Mouse (Mus musculus) embryonic facial prominence, embryonic 13.5 days (tissue): ENCODE data around the gene Pnpla7. TPM values are rescaled to one million over a fixed set of nuclear protein-coding genes. Genes with fewer than 3 reads are reported as not detected.
"Not testable (repeated sequence)": the region's sequence is repeated elsewhere in the genome, so short reads cannot be mapped to it uniquely, and the experiment has no call there.

Experiments
- ATAC-seq: fragments of 200-750 bp; cut with Nextera tagmentation; 2 replicates; pipeline ENCODE4 v1.8.0; 2017; ENCODE audit warnings: low read depth; ENCODE audit not compliant: insufficient number of reproducible peaks, insufficient read depth, low FRiP score, low TSS enrichment
- H3K27ac ChIP-seq: fragments of 300-500 bp; sonication (generic); 2 replicates; pipeline ENCODE4 v1.5.1; 2015; ENCODE audit warnings: moderate library complexity, mild to moderate bottlenecking, inconsistent platforms
- H3K27me3 ChIP-seq: fragments of 300-500 bp; sonication (generic); 2 replicates; pipeline ENCODE4 v1.6.1; 2015; ENCODE audit warnings: mild to moderate bottlenecking, inconsistent platforms
- H3K36me3 ChIP-seq: fragments of 300-500 bp; sonication (generic); 2 replicates; pipeline ENCODE4 v1.6.1; 2015; ENCODE audit warnings: mild to moderate bottlenecking, inconsistent platforms
- H3K4me1 ChIP-seq: fragments of 300-500 bp; sonication (generic); 2 replicates; pipeline ENCODE4 v1.6.1; 2015; ENCODE audit warnings: inconsistent platforms
- H3K4me2 ChIP-seq: fragments of 300-500 bp; sonication (generic); 2 replicates; pipeline ENCODE4 v1.6.1; 2015; ENCODE audit warnings: moderate library complexity, mild to moderate bottlenecking, inconsistent platforms
- H3K4me3 ChIP-seq: fragments of 300-500 bp; sonication (generic); 2 replicates; pipeline ENCODE4 v1.5.1; 2015; ENCODE audit warnings: mild to moderate bottlenecking, inconsistent platforms
- H3K9ac ChIP-seq: fragments of 300-500 bp; sonication (generic); 2 replicates; pipeline ENCODE4 v1.6.1; 2015; ENCODE audit warnings: mild to moderate bottlenecking, inconsistent platforms
- H3K9me3 ChIP-seq: fragments of 300-500 bp; sonication (generic); 2 replicates; pipeline ENCODE4 v1.6.1; 2016; ENCODE audit warnings: inconsistent platforms
- WGBS: fragments of 180-500 bp; shearing (Covaris S2); methylation state at CpG from one replicate; pipeline ENCODE4 v1.1.7; 2015; ENCODE audit warnings: mixed read lengths; 5-methylcytosine and 5-hydroxymethylcytosine counted together
- polyA plus RNA-seq: library from polyadenylated mRNA; unstranded; fragments of >200 nt; fragmentation: Nextera tagmentation; extraction: Ambion mirVana; gene quantifications from 2 replicates; pipeline ENCODE4 v1.2.1, GENCODE M21; 2015

The Pnpla7 gene
- polyA plus RNA-seq, 1 experiment from 2014 or later: 5.6 TPM

- peaks cover 14% of the 10 kb centered on the region for H3K4me1 ChIP-seq
- peak within 1 kb of the TSS; percentile 60 for H3K27ac ChIP-seq
- H3K9me3 ChIP-seq: no peaks in the 10 kb centered on the region
- no peaks in the 10 kb centered on the region for H3K27me3 ChIP-seq
- peak within 1 kb of the TSS; percentile 94 for H3K4me2 ChIP-seq
- H3K9ac ChIP-seq: peak within 1 kb of the TSS; percentile 95
- peak; percentile 95 for ATAC-seq
- H3K4me3 ChIP-seq: peak within 1 kb of the TSS; percentile 99
- H3K36me3 ChIP-seq: peaks cover 29% of the 10 kb centered on the region
- WGBS: under 1% methylated on average over 107 of the region's 108 CpGs
Measured at GRCm38 (mm10) chr2:24949421-24950188, 26.2 kb upstream of the Pnpla7 start, which contains the start of gene Zmynd19. Zmynd19 (plus strand) TSS chr2:24949792.

DNA sequence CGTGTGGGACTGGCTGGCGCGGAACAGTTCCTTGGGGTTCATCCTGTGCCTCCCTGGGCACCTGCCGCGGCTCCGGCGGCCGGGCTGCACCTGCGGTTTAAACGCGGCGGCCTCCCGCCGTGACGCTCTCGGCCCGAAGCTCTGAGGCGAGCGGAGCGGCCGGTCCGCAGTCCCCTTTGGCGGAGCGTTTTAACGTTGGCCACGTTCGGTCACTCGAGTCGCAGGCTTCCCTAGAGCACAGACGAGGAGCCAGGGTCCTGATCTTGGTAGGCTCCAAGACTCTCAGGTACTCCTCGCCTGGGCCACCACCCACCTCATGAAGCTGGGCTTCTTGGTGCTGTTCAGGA, 25.7 kb upstream of the Pnpla7 start:
- Histone ChIP-seq H3K4me2 (peak overlapping the region; percentile 94), H3K4me1 (peaks cover 14% of the 10 kb centered on the region), H3K4me3 (peak overlapping the region; percentile 99), H3K9me3 (no peaks in the 10 kb centered on the region), H3K9ac (peak overlapping the region; percentile 95), H3K36me3 (peaks cover 35% of the 10 kb centered on the region), H3K27me3 (no peaks in the 10 kb centered on the region), H3K27ac (peak overlapping the region; percentile 60; the same call in 1 of the 2 replicates)
- WGBS: 0% methylated on average over 31 of the region's 31 CpGs
- ATAC-seq: 0 out of 2 replicates have a peak, but pooled peaks have one; percentile 3

DNA sequence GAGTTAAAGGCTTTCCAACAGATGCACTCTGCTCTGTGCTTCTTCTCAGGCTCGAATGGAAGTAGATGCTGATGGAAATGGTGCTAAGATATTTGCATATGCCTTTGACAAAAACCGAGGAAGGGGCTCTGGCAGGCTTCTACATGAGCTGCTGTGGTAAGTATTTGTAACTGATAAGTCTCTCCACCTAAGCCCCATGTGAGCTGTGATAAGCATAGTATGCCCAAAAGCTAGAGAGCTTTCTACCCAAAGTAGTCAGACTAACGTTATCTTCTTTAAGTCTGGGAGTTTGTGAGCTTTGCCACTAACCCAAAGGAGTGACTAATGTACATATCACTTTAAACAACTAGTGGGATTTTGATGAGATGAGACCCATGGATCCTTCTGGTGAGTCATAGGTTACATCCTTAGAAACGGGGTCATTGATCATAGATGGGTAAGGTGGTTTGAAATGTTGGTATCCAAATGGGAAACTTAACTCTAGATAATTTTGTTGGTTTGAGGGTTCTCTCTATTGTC, 23.2 kb upstream of the Pnpla7 start:
- whole genome bisulfite sequencing: 86% methylated on average over 4 of the region's 4 CpGs
- H3K27me3 ChIP-seq: no peaks in the 10 kb centered on the region
- H3K4me2 ChIP-seq: no peak overlapping the region
- no peak overlapping the region for H3K4me3 ChIP-seq
- H3K27ac ChIP-seq: no peak overlapping the region
- peaks cover 59% of the 10 kb centered on the region for H3K36me3 ChIP-seq
- peaks cover 14% of the 10 kb centered on the region for H3K4me1 ChIP-seq
- H3K9ac ChIP-seq: no peak overlapping the region
- no peak for ATAC-seq
- no peaks in the 10 kb centered on the region for H3K9me3 ChIP-seq

GRCm38 (mm10) chr2:24960910-24961309, 14.9 kb upstream of the Pnpla7 start:
- Histone ChIP-seq H3K36me3 (peaks cover 71% of the 10 kb centered on the region), H3K4me3 (no peak overlapping the region), H3K9ac (no peak overlapping the region), H3K27ac (no peak overlapping the region), H3K9me3 (no peaks in the 10 kb centered on the region), H3K4me2 (no peak overlapping the region), H3K4me1 (peaks cover 13% of the 10 kb centered on the region), H3K27me3 (no peaks in the 10 kb centered on the region)
- 32% methylated on average over 3 of the region's 3 CpGs for WGBS
- no peak for ATAC-seq

GRCm38 (mm10) chr2:24962304-24963000, 13.4 kb upstream of the Pnpla7 start, which contains the start of gene Dph7:
Dph7 (plus strand) TSS chr2:24962400.
- WGBS: under 1% methylated on average over 28 of the region's 28 CpGs

GRCm38 (mm10) chr2:24970386-24970785, 5.4 kb upstream of the Pnpla7 start:
- no peaks in the 10 kb centered on the region for H3K27me3 ChIP-seq
- H3K4me2 ChIP-seq: no peak overlapping the region
- no peak overlapping the region for H3K27ac ChIP-seq
- H3K36me3 ChIP-seq: peaks cover 77% of the 10 kb centered on the region
- no peaks in the 10 kb centered on the region for H3K9me3 ChIP-seq
- ATAC-seq: no peak
- H3K4me1 ChIP-seq: peaks cover 13% of the 10 kb centered on the region
- H3K9ac ChIP-seq: no peak overlapping the region
- H3K4me3 ChIP-seq: no peak overlapping the region
- 87% methylated on average over 4 of the region's 4 CpGs for WGBS

More at GRCm38 (mm10) chr2:24962304-24963000, 13.4 kb upstream of the Pnpla7 start, which contains the start of gene Dph7:
- Histone ChIP-seq H3K9me3 (no peaks in the 10 kb centered on the region), H3K4me3 (peak within 1 kb of the TSS; percentile 81), H3K27ac (peak within 1 kb of the TSS; percentile 52; the same call in 1 of the 2 replicates), H3K4me1 (peaks cover 13% of the 10 kb centered on the region), H3K36me3 (peaks cover 69% of the 10 kb centered on the region), H3K4me2 (peak within 1 kb of the TSS; percentile 73), H3K27me3 (no peaks in the 10 kb centered on the region), H3K9ac (peak within 1 kb of the TSS; percentile 93)
- ATAC-seq: peak; percentile 72

DNA sequence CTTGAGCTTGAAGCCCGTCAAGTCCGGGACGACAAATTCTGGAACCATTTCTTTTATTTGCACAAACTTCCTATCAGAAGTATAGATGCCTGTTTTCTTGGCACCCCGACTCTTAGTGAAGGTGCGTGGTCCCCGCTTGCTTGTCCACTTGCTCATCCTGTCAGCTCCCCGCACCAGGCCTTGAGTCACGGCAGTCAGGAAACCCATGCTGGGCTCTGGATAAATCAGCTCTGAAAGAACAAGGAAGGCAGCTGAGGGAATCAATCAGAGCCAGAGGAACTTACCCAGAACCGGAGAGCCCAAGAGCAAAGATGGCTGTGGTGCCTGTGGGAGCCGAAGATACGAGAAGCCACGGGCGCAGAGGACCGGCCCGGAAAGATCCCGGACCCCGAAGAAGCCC, 1.4 kb upstream of the Pnpla7 start:
- peak overlapping the region; percentile 80 for H3K27ac ChIP-seq
- peaks cover 40% of the 10 kb centered on the region for H3K36me3 ChIP-seq
- peak overlapping the region; percentile 93 for H3K4me2 ChIP-seq
- H3K9ac ChIP-seq: peak overlapping the region; percentile 84
- not testable (repeated sequence) for H3K27me3 ChIP-seq, ATAC-seq, H3K9me3 ChIP-seq
- H3K4me1 ChIP-seq: peaks cover 18% of the 10 kb centered on the region
- peak overlapping the region; percentile 80 for H3K4me3 ChIP-seq
- WGBS: under 1% methylated on average over 17 of the region's 17 CpGs

DNA sequence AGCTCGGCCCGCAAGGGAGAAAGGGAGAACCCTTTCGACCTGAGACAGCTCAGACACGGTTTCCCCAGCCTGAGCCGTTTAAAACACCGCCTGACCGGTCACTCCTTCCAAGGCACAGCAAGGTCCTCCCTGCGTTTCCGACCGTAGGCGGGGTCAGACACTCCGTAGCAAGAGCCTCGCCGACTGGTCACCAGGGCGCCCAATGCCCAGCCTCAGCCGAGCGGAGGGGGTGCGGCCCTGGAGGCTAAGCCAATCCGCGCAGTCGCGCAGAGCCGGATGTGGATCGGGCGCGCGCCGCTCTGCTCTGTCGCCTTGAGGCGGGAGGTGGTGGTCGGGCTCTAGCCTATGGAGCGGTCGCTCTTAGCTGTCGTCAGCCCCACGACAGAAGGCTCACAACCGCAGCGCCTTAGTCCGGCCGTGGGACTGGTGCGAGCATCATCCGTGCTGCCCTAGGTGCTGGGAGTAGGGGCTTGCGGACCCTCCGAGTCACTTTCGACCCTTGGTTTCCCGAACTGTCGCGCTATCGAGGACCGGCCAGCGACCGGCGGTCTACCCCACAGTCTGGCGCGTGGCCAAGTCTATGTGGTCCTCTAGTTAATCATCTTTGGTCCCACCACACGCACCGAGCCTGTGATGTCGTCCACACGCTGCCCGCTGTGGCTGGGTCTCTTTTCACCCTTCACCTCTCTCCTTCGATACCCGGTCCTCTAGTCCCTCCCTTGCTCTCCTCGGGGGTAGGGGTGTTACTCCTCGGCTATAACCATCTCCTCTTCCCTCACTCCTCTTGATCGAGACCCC, 728 bp upstream of the Pnpla7 start, which contains the start of gene Mrpl41:
TSS of gene Mrpl41 (minus strand) at position 193 of the 798 bp plus-strand sequence.
- peak; percentile 99 for ATAC-seq
- peak within 1 kb of the TSS; percentile 92 for H3K27ac ChIP-seq
- H3K27me3 ChIP-seq: no peaks in the 10 kb centered on the region
- H3K9ac ChIP-seq: peak within 1 kb of the TSS; percentile 84
- H3K9me3 ChIP-seq: no peaks in the 10 kb centered on the region
- H3K36me3 ChIP-seq: peaks cover 33% of the 10 kb centered on the region
- under 1% methylated on average over 64 of the region's 64 CpGs for WGBS
- H3K4me3 ChIP-seq: peak within 1 kb of the TSS; percentile 80
- H3K4me2 ChIP-seq: peak within 1 kb of the TSS; percentile 93
- peaks cover 18% of the 10 kb centered on the region for H3K4me1 ChIP-seq

GRCm38 (mm10) chr2:24976960-24977359, 1.1 kb downstream of the Pnpla7 start:
- Histone ChIP-seq H3K27me3 (no peaks in the 10 kb centered on the region), H3K27ac (no peak overlapping the region), H3K36me3 (peaks cover 15% of the 10 kb centered on the region), H3K4me2 (no peak overlapping the region), H3K9me3 (no peaks in the 10 kb centered on the region), H3K9ac (no peak overlapping the region), H3K4me3 (no peak overlapping the region), H3K4me1 (peaks cover 18% of the 10 kb centered on the region)
- no peak for ATAC-seq
- 92% methylated on average over 5 of the region's 5 CpGs for WGBS

GRCm38 (mm10) chr2:24987762-24988161, 11.9 kb downstream of the Pnpla7 start:
- ATAC-seq: no peak
- Histone ChIP-seq H3K27ac (no peak overlapping the region), H3K4me3 (no peak overlapping the region), H3K9ac (no peak overlapping the region), H3K27me3 (no peaks in the 10 kb centered on the region), H3K36me3 (0 out of 2 replicates have a peak, but pooled peaks cover 17% of the 10 kb centered on the region), H3K9me3 (no peaks in the 10 kb centered on the region), H3K4me2 (no peak overlapping the region), H3K4me1 (no peaks in the 10 kb centered on the region)
- WGBS: 80% methylated on average over 2 of the region's 2 CpGs

DNA sequence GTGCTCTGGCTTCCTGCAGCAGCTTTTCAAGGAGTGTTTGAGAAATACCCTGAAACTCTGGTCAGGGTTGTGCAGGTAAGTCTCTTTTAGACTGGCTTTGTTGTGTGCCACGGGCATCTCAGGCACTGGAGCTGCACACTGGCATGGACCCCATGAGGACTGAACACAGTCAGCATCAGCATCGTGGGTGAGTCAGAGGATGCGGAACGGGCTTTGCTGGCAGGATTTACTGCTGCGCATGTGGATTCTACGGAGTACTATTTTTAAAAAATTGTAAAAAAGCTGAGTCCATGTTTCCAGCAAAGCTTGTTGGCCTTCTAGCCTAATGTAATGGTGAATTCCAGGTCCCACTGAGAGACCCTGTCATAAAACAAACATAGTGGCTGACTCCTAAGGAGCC, 19.5 kb downstream of the Pnpla7 start:
- no peaks in the 10 kb centered on the region for H3K36me3 ChIP-seq
- no peaks in the 10 kb centered on the region for H3K9me3 ChIP-seq
- 88% methylated on average over 6 of the region's 6 CpGs for WGBS
- H3K27me3 ChIP-seq: no peaks in the 10 kb centered on the region
- no peak for ATAC-seq
- H3K9ac ChIP-seq: no peak overlapping the region
- no peak overlapping the region for H3K4me3 ChIP-seq
- H3K27ac ChIP-seq: no peak overlapping the region
- no peak overlapping the region for H3K4me2 ChIP-seq
- no peaks in the 10 kb centered on the region for H3K4me1 ChIP-seq
